12 mouse cellular contexts compared by ENCODE assay signal in genomic region chr7:67451157-67451793, GRCm38 (mm10).
DNase-seq lines count a peak whose midpoint lies in the region; ATAC-seq lines count a peak whose summit lies in the region.
"Had no signal": no experiment of that assay in that cellular context is flagged by ENCODE, and none has a peak within 500 bp of the region (broad histone marks: within the 10 kb centered on the region; RNA-seq: fewer than 3 reads in every experiment).

No protein-coding gene starts in this region.

- DNase-seq in 416B (ENCODE audit: low read depth), result peak; percentile 41
- DNase-seq in T-cell, adult 2 months (ENCODE audit: low spot score), result peak; percentile 56
- peak; percentile 74 to 75 for DNase-seq in heart, postnatal 10 days
- DNase-seq in embryo, embryonic 10.5 days (ENCODE audit: low spot score), result no peak
- no peak for DNase-seq in layer of hippocampus, adult 18-20 months (ENCODE audit: low spot score in 2 of 2)
- DNase-seq in cerebellum, adult 9-11 months, result no peak
- DNase-seq in thymus, postnatal 25 days, result no peak

- peaks cover 9% of the 10 kb centered on the region; the same call in 1 of the 2 replicates for H3K4me1 ChIP-seq in lung, embryonic 15.5 days
- H3K4me1 ChIP-seq: embryonic facial prominence, embryonic 13.5 days had no signal

- H3K36me3 ChIP-seq in lung, embryonic 15.5 days, result no peaks in the 10 kb centered on the region
- H3K36me3 ChIP-seq: embryonic facial prominence, embryonic 13.5 days; hindbrain, embryonic 15.5 days; neural tube, embryonic 13.5 days had no signal

- no peaks in the 10 kb centered on the region for H3K27me3 ChIP-seq in lung, embryonic 15.5 days
- H3K27me3 ChIP-seq: embryonic facial prominence, embryonic 13.5 days; hindbrain, embryonic 15.5 days; neural tube, embryonic 13.5 days; Patski had no signal

- ATAC-seq in lung, embryonic 15.5 days (ENCODE audit: borderline replicate concordance, extremely low read depth, low FRiP score, low TSS enrichment), result peak; percentile 62
- ATAC-seq: Patski had no signal

- no peak overlapping the region for H3K4me3 ChIP-seq in lung, embryonic 15.5 days
- H3K4me3 ChIP-seq: embryonic facial prominence, embryonic 13.5 days; hindbrain, embryonic 15.5 days; neural tube, embryonic 13.5 days had no signal

- H3K27ac ChIP-seq in lung, embryonic 15.5 days, result peak overlapping the region; percentile 45
- H3K27ac ChIP-seq: embryonic facial prominence, embryonic 13.5 days; hindbrain, embryonic 15.5 days; neural tube, embryonic 13.5 days had no signal

- H3K9ac ChIP-seq in lung, embryonic 15.5 days, result no peak overlapping the region
- H3K9ac ChIP-seq: embryonic facial prominence, embryonic 13.5 days; hindbrain, embryonic 15.5 days; neural tube, embryonic 13.5 days had no signal

- no peak overlapping the region for H3K4me2 ChIP-seq in lung, embryonic 15.5 days
- H3K4me2 ChIP-seq: embryonic facial prominence, embryonic 13.5 days; hindbrain, embryonic 15.5 days; neural tube, embryonic 13.5 days had no signal

- WGBS in lung, embryonic 15.5 days, result 74% methylated on average over 6 of the region's 6 CpGs

- no peaks in the 10 kb centered on the region for H3K9me3 ChIP-seq in lung, embryonic 15.5 days
- H3K9me3 ChIP-seq: hindbrain, embryonic 15.5 days; neural tube, embryonic 13.5 days had no signal

- intact Hi-C loops in heart, postnatal 10 days (cut with DNase I), result loop anchor here (5.0 kb wide), 1 partner anchor 181 kb away; no protein-coding TSS in a partner anchor

Comparison
In these comparisons a context has a peak if more than half of its experiments do, and no peak if none do; other contexts are left out.
1. DNase-seq: peak in 416B (single experiment), T-cell, adult 2 months (single experiment) and heart, postnatal 10 days (2 of 2); none in embryo, embryonic 10.5 days (single experiment), layer of hippocampus, adult 18-20 months (0 of 2), cerebellum, adult 9-11 months (single experiment) and thymus, postnatal 25 days (single experiment).